Mouse (Mus musculus) ES-E14 (cell line): Measurements from ENCODE around the gene Kifap3. TPM values are rescaled to one million over a fixed set of nuclear protein-coding genes. Genes with fewer than 3 reads are reported as not detected.
A peak's percentile ranks its signal among the peaks of the same experiment; 100 is the strongest.

Experiments
- DNase-seq: peaks from one replicate; pipeline ENCODE4 v3.0.0-alpha.2; 2013; ENCODE audit warnings: low read depth, low spot score
- H3K27ac ChIP-seq: 2 replicates; pipeline ENCODE4 v1.5.1; 2012; ENCODE audit warnings: low read depth, mild to moderate bottlenecking, low read length, moderate library complexity, mixed read lengths; ENCODE audit not compliant: poor library complexity, insufficient read depth, severe bottlenecking
- H3K36me3 ChIP-seq: 2 replicates; pipeline ENCODE4 v1.6.1; 2012; ENCODE audit warnings: mild to moderate bottlenecking, low read length, moderate library complexity, mixed read lengths; ENCODE audit not compliant: control insufficient read depth, poor library complexity, insufficient read depth, severe bottlenecking
- H3K4me1 ChIP-seq, 2 experiments: fragments of 150-350 bp in 1 of 2; sonication (generic) in 1 of 2; 2 replicates each; pipeline ENCODE4 v1.6.1; 2012; ENCODE audit warnings: low read length in 2 of 2, mild to moderate bottlenecking in 1 of 2, mixed read lengths in 1 of 2; ENCODE audit not compliant: control insufficient read depth in 2 of 2, insufficient read depth in 2 of 2, poor library complexity in 1 of 2
- H3K4me3 ChIP-seq, 2 experiments: fragments of 150-350 bp in 1 of 2; sonication (generic) in 1 of 2; 2 replicates each; pipeline ENCODE4 v1.5.1; 2012; ENCODE audit warnings: low read length in 2 of 2, low read depth in 1 of 2, mild to moderate bottlenecking in 1 of 2, mixed read lengths in 1 of 2; ENCODE audit not compliant: insufficient read depth in 1 of 2, poor library complexity in 1 of 2, severe bottlenecking in 1 of 2
- H3K9ac ChIP-seq: 2 replicates; pipeline ENCODE4 v1.6.1; 2012; ENCODE audit warnings: low read depth, mild to moderate bottlenecking, low read length, mixed read lengths; ENCODE audit not compliant: poor library complexity, insufficient read depth, severe bottlenecking
- H3K9me3 ChIP-seq: fragments of 150-350 bp; sonication (generic); 2 replicates; pipeline ENCODE4 v1.6.1; 2012; ENCODE audit warnings: low read depth, mild to moderate bottlenecking, low read length; ENCODE audit not compliant: control insufficient read depth, insufficient read depth
- CHD2 ChIP-seq: IDR thresholded peaks from 2 replicates; pipeline ENCODE4 v1.6.1; 2014; ENCODE audit warnings: mild to moderate bottlenecking, low read depth, low read length, inconsistent platforms
- HCFC1 ChIP-seq: IDR thresholded peaks from 2 replicates; pipeline ENCODE4 v1.6.1; 2012; ENCODE audit warnings: low read length, inconsistent platforms, borderline replicate concordance; ENCODE audit not compliant: insufficient read depth
- MAFK ChIP-seq: IDR thresholded peaks from 2 replicates; pipeline ENCODE4 v1.6.1; 2014; ENCODE audit warnings: mild to moderate bottlenecking, low read depth, low read length, inconsistent platforms; ENCODE audit not compliant: insufficient read depth
- ZC3H11A ChIP-seq: IDR thresholded peaks from 2 replicates; pipeline ENCODE4 v1.6.1; 2012; ENCODE audit warnings: low read depth, mild to moderate bottlenecking, inconsistent platforms, low read length, borderline replicate concordance
- ZNF384 ChIP-seq: IDR thresholded peaks from 2 replicates; pipeline ENCODE4 v1.6.1; 2012; ENCODE audit warnings: low read depth, low read length, inconsistent platforms
- in situ Hi-C, 2 experiments: fragments of 600-800 bp; cut with MboI; formaldehyde crosslinking; loops; one replicate each; pipeline ENCODE4 v1.15.1; 2025; ENCODE audit warnings: low sequenced_read_pairs in 2 of 2, inconsistent platforms in 1 of 2; ENCODE audit not compliant: unreplicated experiment in 2 of 2
- total RNA-seq: library from RNA; depleted of rRNA; stranded (reverse); fragments of 300-350 nt; gene quantifications from 2 replicates; pipeline ENCODE4 v1.2.3, GENCODE M21; 2012

The Kifap3 gene
- total RNA-seq, 1 experiment, result 21.8 TPM

DNA sequence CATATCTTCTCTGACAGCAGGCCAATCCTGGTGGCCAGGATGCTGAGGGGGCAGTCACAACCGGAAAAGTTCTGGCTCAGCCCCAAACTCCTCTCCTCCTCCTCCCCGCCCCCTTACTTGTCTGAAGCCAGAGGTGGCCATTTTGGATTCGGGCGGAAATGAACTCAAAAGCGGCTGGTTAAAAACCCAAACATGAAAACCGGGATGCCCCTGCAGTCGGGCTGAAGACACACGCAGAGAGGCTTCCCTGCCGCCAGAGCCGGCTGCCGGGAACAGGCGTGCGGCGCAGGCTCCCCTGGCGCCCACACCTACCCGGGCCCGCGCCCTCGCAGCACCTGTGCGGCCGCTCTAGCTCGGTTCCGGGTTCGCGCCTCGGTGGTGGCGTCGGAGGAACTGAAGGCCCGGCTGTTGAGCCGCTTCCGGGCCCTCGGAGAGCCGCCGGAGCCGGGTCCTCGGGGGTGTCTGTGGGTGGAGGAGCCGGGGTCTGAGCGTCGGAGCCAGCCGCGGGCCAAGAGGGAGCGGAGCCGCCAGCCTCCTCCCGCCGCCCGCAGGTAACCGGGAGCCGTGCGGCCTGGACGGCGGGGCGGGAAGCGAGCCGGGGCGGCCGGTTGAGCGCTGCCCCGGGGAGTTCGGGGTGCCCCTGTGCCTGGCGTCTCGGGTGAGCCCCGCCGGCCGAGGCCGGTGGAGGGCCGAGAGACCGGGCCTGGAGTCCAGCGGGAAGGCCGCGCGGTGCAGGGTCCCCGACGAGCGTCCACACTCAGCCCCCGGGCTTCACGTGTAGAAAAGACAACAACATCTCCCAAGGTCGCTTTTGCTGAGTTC lies 150.5 kb downstream of the Kifap3 start:
- TF ChIP-seq HCFC1, result peak; percentile 90
- TF ChIP-seq ZC3H11A, result no peak
- peak overlapping the region; percentile 35 for H3K27ac ChIP-seq

DNA sequence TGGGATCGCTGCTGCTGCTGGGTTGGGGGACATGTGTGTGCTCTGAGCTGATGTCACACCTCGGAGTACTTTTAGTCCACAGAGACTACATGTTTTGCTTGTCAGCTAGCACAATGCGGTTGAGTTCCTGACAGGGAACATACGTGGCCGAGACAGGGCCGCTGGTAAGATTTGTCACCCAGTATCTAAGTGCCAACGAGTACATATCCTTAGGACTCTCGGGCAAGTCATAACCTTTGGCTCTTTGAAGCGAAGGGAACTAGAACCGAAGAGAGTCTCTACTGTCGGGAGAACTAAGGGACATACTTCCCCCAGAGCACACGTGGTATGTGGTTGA lies 151.0 kb downstream of the Kifap3 start:
- H3K4me3 ChIP-seq, result peak overlapping the region; percentile 90 to 97
- DNase-seq, result peak; percentile 16
- TF ChIP-seq MAFK, result no peak
- TF ChIP-seq HCFC1, result no peak
- TF ChIP-seq ZNF384, result no peak
- TF ChIP-seq CHD2, result no peak
- TF ChIP-seq ZC3H11A, result no peak
- no peaks in the 10 kb centered on the region for H3K9me3 ChIP-seq
- peak overlapping the region; percentile 98 for H3K9ac ChIP-seq
- peaks cover 3% of the 10 kb centered on the region for H3K36me3 ChIP-seq
- H3K4me1 ChIP-seq, result peaks cover 0 to 12% of the 10 kb centered on the region in 2 experiments; a peak in 3 of 4 replicates
- in situ Hi-C loops, result no loop called here
- H3K27ac ChIP-seq, result peak overlapping the region; percentile 3; the same call in 1 of the 2 replicates

More for the DNA sequence above, 150.5 kb downstream of the Kifap3 start:
- in situ Hi-C loops, result no loop called here
- H3K9ac ChIP-seq, result peak overlapping the region; percentile 98
- H3K4me3 ChIP-seq, result peak overlapping the region; percentile 90 to 97
- peak; percentile 90 for DNase-seq
- no peaks in the 10 kb centered on the region for H3K9me3 ChIP-seq
- peaks cover 0 to 12% of the 10 kb centered on the region in 2 experiments; a peak in 3 of 4 replicates for H3K4me1 ChIP-seq
- peaks cover 3% of the 10 kb centered on the region for H3K36me3 ChIP-seq

GRCm38 (mm10) chr1:163931801-163932200 lies 152.4 kb downstream of the Kifap3 start:
- Histone ChIP-seq H3K27ac (no peak overlapping the region), H3K4me1 (peaks cover 0 to 12% of the 10 kb centered on the region in 2 experiments; a peak in 3 of 4 replicates), H3K4me3 (no peak overlapping the region), H3K9me3 (no peaks in the 10 kb centered on the region), H3K9ac (0 out of 2 replicates have a peak overlapping the region, but pooled peaks have one; percentile 10), H3K36me3 (peaks cover 9% of the 10 kb centered on the region)
- TF ChIP-seq ZNF384 (no peak), MAFK (no peak), CHD2 (no peak), HCFC1 (no peak), ZC3H11A (no peak)
- in situ Hi-C loops, result no loop called here
- DNase-seq, result no peak

GRCm38 (mm10) chr1:163934591-163934990 lies 155.2 kb downstream of the Kifap3 start:
- in situ Hi-C loops, result no loop called here
- DNase-seq, result no peak
- TF ChIP-seq ZNF384, result no peak
- Histone ChIP-seq H3K27ac (no peak overlapping the region), H3K36me3 (peaks cover 17% of the 10 kb centered on the region), H3K4me1 (peaks cover 0 to 9% of the 10 kb centered on the region in 2 experiments; a peak in 2 of 4 replicates), H3K9me3 (no peaks in the 10 kb centered on the region), H3K4me3 (no peak overlapping the region), H3K9ac (no peak overlapping the region)

GRCm38 (mm10) chr1:163942056-163942455 lies 162.7 kb downstream of the Kifap3 start:
- peaks cover 39% of the 10 kb centered on the region for H3K36me3 ChIP-seq

More at GRCm38 (mm10) chr1:163942056-163942455, 162.7 kb downstream of the Kifap3 start:
- Histone ChIP-seq H3K27ac (no peak overlapping the region), H3K9ac (no peak overlapping the region), H3K9me3 (no peaks in the 10 kb centered on the region), H3K4me1 (peaks cover 0 to 2% of the 10 kb centered on the region in 2 experiments; a peak in 1 of 4 replicates), H3K4me3 (no peak overlapping the region)
- in situ Hi-C loops, result no loop called here
- DNase-seq, result no peak
- TF ChIP-seq MAFK, result no peak
- no peak for TF ChIP-seq CHD2
